Mouse (Mus musculus) intestine, embryonic 16.5 days (tissue): ENCODE measurements at regions not wholly inside any gene's neighbourhood (a gene's known extent, or its start where the extent isn't known, plus 50 kb on each side); places are given as distances from the start of the nearest gene placed in this dataset.
A peak's percentile ranks its signal among the peaks of the same experiment; 100 is the strongest.

ENCODE experiments used
- ATAC-seq: fragments of 200-750 bp; cut with Nextera tagmentation; 2 replicates; pipeline ENCODE4 v1.8.0; 2017; ENCODE audit warnings: moderate TSS enrichment, moderate library complexity
- H3K27ac ChIP-seq: fragments of 300-500 bp; sonication (generic); 2 replicates; pipeline ENCODE4 v1.5.1; 2014; ENCODE audit warnings: mild to moderate bottlenecking, low read length
- H3K27me3 ChIP-seq: fragments of 300-500 bp; sonication (generic); replicated peaks from 2 replicates; pipeline ENCODE4 v1.6.1; 2014; ENCODE audit warnings: low read length, control low read depth, mixed read lengths; ENCODE audit not compliant: control insufficient read depth, insufficient read depth
- H3K36me3 ChIP-seq: fragments of 300-500 bp; sonication (generic); 2 replicates; pipeline ENCODE4 v1.6.1; 2014; ENCODE audit warnings: low read length, control low read depth; ENCODE audit not compliant: control insufficient read depth, insufficient read depth
- H3K4me1 ChIP-seq: fragments of 300-500 bp; sonication (generic); 2 replicates; pipeline ENCODE4 v1.6.1; 2014; ENCODE audit warnings: low read length, control low read depth, mixed read lengths; ENCODE audit not compliant: control insufficient read depth, insufficient read depth
- H3K4me2 ChIP-seq: fragments of 300-500 bp; sonication (generic); 2 replicates; pipeline ENCODE4 v1.6.1; 2014; ENCODE audit warnings: low read depth, low read length, control low read depth
- H3K4me3 ChIP-seq: fragments of 300-500 bp; sonication (generic); 2 replicates; pipeline ENCODE4 v1.5.1; 2014; ENCODE audit warnings: mild to moderate bottlenecking, low read length
- H3K9ac ChIP-seq: fragments of 300-500 bp; sonication (generic); 2 replicates; pipeline ENCODE4 v1.6.1; 2014; ENCODE audit warnings: low read depth, low read length
- H3K9me3 ChIP-seq: fragments of 300-500 bp; sonication (generic); 2 replicates; pipeline ENCODE4 v1.6.1; 2016; ENCODE audit warnings: low read length, control low read depth; ENCODE audit not compliant: control insufficient read depth
- WGBS: fragments of 180-500 bp; shearing (Covaris S2); extraction: QIAGEN DNeasy Blood & Tissue Kit; methylation state at CpG from one replicate; pipeline ENCODE4 v1.1.7; 2014; 5-methylcytosine and 5-hydroxymethylcytosine counted together

DNA sequence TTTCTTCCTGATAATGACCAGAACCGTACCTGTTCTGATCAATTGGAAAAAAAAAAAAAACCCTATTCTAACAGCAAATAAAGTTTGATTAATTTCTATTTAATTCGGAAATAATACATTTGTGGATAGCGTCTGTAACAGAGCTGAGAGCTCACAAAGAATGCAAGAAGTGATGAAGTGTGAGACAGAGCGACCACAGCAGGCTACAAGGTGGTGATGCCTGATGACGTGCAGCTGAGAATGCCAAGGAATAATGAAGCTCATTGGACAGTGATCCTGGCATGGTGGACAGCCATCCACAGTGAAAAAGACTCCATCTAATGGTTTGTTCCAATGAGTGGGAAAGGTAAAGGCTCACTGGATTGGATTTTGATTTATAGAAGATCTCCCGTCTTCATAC is 111.2 kb upstream of the Hand2 start:
- no peak overlapping the region for H3K9ac ChIP-seq
- H3K4me3 ChIP-seq: no peak overlapping the region
- H3K4me1 ChIP-seq: no peaks in the 10 kb centered on the region
- 82% methylated on average over 6 of the region's 6 CpGs for WGBS
- H3K9me3 ChIP-seq: no peaks in the 10 kb centered on the region
- H3K36me3 ChIP-seq: no peaks in the 10 kb centered on the region
- H3K27me3 ChIP-seq: no peaks in the 10 kb centered on the region
- no peak for ATAC-seq
- no peak overlapping the region for H3K27ac ChIP-seq
- no peak overlapping the region for H3K4me2 ChIP-seq

DNA sequence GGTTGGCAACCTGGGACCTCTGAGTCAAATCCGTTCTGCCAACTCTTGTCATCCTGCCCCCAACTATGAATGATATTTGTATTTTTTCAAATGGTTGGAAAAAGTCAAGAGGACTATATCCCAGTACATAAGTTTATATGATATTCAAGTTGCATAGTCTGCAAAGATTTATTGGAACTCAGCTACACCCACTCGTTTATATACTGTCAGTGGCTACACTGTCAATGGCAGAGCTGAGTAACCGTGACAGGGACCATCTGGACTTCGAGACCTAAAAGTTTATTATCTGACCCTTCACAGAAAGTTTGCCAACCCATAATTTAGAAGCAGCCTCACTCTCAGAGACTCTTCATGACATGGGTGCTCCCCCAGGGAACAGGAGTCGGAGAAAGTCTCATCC is 107.7 kb upstream of the Hand2 start:
- no peak for ATAC-seq
- Histone ChIP-seq H3K4me3 (no peak overlapping the region), H3K36me3 (no peaks in the 10 kb centered on the region), H3K4me1 (no peaks in the 10 kb centered on the region), H3K27me3 (no peaks in the 10 kb centered on the region), H3K4me2 (no peak overlapping the region), H3K27ac (no peak overlapping the region), H3K9me3 (no peaks in the 10 kb centered on the region), H3K9ac (no peak overlapping the region)
- 64% methylated on average over 5 of the region's 5 CpGs for WGBS

DNA sequence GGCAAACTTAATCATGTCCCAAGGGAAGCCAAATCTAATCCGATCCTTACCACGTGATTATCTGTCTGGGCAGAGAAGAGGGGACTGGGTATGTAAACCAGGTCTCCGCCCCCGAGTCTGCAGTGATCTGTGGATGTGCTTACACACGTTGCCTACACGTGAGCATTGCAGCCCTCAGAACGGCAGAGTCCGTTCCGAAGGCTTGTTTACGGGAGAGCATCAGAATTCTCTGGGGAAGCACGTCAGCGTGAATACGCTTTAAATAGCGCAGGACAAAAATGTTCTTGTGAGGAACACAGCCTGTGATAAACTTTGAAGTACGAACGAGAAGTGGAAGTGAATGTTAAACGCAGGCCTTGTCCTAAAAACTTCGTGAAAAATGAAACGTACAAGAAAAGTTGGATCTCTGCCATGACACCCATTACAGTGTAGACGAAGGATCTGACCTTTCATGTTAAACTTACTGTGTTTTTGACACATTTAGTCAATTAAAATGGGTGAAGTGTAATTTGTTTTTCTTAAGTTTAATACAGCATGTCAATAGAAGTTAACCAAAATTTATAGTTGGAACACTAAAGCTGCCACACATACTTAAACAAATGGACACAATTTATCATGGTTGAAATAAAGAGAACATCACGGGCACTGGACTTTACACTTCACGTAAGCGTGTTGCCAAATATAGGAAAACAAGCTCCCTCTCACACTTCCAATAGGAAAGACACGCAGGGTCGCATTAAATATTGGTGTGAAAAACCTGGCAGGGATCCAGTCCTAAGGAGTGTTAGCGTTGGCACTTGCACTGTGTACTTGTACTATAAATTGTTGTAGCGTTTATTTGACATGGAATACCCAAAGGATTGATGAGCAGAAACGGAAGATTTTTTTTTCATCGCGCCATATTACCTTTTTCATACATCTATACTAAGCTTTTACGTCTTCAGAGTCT is 106.5 kb upstream of the Hand2 start:
- H3K9ac ChIP-seq: no peak overlapping the region
- H3K4me2 ChIP-seq: peak overlapping the region; percentile 45
- H3K9me3 ChIP-seq: no peaks in the 10 kb centered on the region
- H3K27ac ChIP-seq: no peak overlapping the region
- H3K4me3 ChIP-seq: peak overlapping the region; percentile 3
- H3K36me3 ChIP-seq: no peaks in the 10 kb centered on the region
- WGBS: 47% methylated on average over 31 of the region's 31 CpGs
- ATAC-seq: peak; percentile 58; the same call in 1 of the 2 replicates
- no peaks in the 10 kb centered on the region for H3K4me1 ChIP-seq
- H3K27me3 ChIP-seq: no peaks in the 10 kb centered on the region

DNA sequence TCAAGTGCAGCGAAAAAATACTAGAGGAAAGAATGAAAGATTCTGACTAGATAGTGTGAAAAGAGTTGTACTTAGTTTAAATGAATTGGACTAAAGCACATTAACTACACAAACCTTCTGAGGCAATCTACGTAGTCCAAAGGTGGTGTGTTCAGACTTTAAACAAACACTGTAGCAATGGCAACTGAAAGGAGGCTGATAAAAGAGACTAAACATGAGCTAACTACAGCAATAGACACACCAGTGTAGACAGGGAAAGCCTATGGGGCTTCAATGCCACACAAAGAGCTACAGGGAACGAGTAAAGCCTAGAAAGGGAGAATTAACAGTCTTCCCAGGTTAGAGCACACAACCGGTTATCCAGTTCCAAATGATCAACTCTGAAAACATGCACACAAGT is 90.2 kb upstream of the Hand2 start:
- ATAC-seq: peak; percentile 65
- Histone ChIP-seq H3K4me1 (no peaks in the 10 kb centered on the region), H3K27me3 (no peaks in the 10 kb centered on the region), H3K9ac (no peak overlapping the region), H3K4me3 (no peak overlapping the region), H3K9me3 (no peaks in the 10 kb centered on the region), H3K4me2 (no peak overlapping the region), H3K36me3 (no peaks in the 10 kb centered on the region), H3K27ac (no peak overlapping the region)
- 70% methylated on average over 4 of the region's 4 CpGs for WGBS

DNA sequence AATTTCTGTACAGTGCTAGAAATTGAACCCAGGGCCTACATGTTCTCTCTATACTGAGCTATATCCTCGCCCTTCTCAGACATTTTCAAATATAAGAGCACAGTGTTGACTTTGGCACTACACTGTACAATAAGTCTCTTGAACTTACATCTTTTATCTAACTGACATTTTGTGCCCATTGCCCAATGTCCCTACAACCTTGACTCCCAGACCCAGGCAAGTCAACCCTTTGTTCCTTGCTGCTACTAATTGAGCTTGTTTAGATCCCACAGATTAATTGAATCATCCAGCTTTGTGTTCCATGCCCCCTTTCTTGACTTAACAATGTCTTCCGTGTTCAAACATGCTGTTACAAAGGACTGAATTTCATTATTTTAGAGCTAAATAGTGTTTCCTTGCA is 78.5 kb upstream of the Hand2 start:
- Histone ChIP-seq H3K9ac (no peak overlapping the region), H3K4me3 (no peak overlapping the region), H3K4me2 (no peak overlapping the region), H3K27me3 (no peaks in the 10 kb centered on the region), H3K27ac (no peak overlapping the region), H3K4me1 (no peaks in the 10 kb centered on the region), H3K9me3 (no peaks in the 10 kb centered on the region), H3K36me3 (no peaks in the 10 kb centered on the region)
- 80% methylated on average over 2 of the region's 2 CpGs for WGBS
- no peak for ATAC-seq

DNA sequence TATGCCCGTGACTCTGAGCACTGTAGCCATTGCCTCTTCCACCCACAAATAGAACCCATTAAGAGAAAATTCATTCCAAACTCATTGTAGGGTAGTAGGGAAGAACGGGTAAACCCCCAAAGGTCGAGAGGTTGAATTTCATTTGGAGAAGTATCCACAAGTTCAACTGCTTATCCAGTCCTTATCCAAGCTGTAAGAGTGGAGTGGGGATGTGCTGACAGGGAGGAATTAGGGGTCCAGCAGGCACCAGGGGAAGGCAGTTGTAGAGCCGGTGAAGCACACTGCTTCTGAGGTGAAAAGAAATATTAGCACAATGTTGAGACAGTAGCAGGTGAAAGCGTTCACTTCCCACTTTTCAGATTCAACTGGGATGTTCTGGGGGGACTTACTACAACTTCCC is 71.7 kb upstream of the Hand2 start:
- Histone ChIP-seq H3K9ac (no peak overlapping the region), H3K27ac (no peak overlapping the region), H3K4me2 (no peak overlapping the region), H3K27me3 (no peaks in the 10 kb centered on the region), H3K9me3 (no peaks in the 10 kb centered on the region), H3K36me3 (no peaks in the 10 kb centered on the region), H3K4me1 (no peaks in the 10 kb centered on the region), H3K4me3 (no peak overlapping the region)
- WGBS: 76% methylated on average over 5 of the region's 5 CpGs
- ATAC-seq: no peak
